Mouse (Mus musculus) ovary, postnatal 36 days (tissue): ENCODE measurements around the gene Erg.

Experiments
- DNase-seq: peaks from one replicate; pipeline ENCODE4 v3.0.0; 2022; ENCODE audit warnings: low spot score, mixed read lengths

Gene Erg

GRCm38 (mm10) chr16:95439794-95440193, 146.6 kb downstream of the Erg start:
- DNase-seq, result no peak

GRCm38 (mm10) chr16:95438848-95439540, 147.4 kb downstream of the Erg start:
- no peak for DNase-seq

- DNase-seq, result no peak
These were observed 149.8 kb downstream of the Erg start for GRCm38 (mm10) chr16:95436611-95437010.

- no peak for DNase-seq
These were observed 150.3 kb downstream of the Erg start for GRCm38 (mm10) chr16:95436051-95436450.

- DNase-seq, result no peak
These were observed 152.0 kb downstream of the Erg start for GRCm38 (mm10) chr16:95434434-95434833.

- no peak for DNase-seq
These were observed 153.8 kb downstream of the Erg start for GRCm38 (mm10) chr16:95432540-95432971.

GRCm38 (mm10) chr16:95429851-95430250, 156.5 kb downstream of the Erg start:
- DNase-seq, result no peak

GRCm38 (mm10) chr16:95428239-95428638, 158.2 kb downstream of the Erg start:
- DNase-seq, result no peak

GRCm38 (mm10) chr16:95427512-95427911, 158.9 kb downstream of the Erg start:
- DNase-seq, result no peak

- no peak for DNase-seq
These were observed 163.7 kb downstream of the Erg start for GRCm38 (mm10) chr16:95422658-95423073.

- no peak for DNase-seq
These were observed 165.0 kb downstream of the Erg start for GRCm38 (mm10) chr16:95421235-95421886.

GRCm38 (mm10) chr16:95415921-95416320, 170.5 kb downstream of the Erg start:
- DNase-seq, result no peak

GRCm38 (mm10) chr16:95415372-95415771, 171.0 kb downstream of the Erg start:
- no peak for DNase-seq

- no peak for DNase-seq
These were observed 172.9 kb downstream of the Erg start for GRCm38 (mm10) chr16:95413401-95413959.

- DNase-seq, result no peak
These were observed 178.3 kb downstream of the Erg start for GRCm38 (mm10) chr16:95408096-95408495.

GRCm38 (mm10) chr16:95405496-95405895, 180.9 kb downstream of the Erg start:
- DNase-seq, result no peak

GRCm38 (mm10) chr16:95403453-95403852, 182.9 kb downstream of the Erg start:
- no peak for DNase-seq

GRCm38 (mm10) chr16:95401869-95402268, 184.5 kb downstream of the Erg start:
- no peak for DNase-seq

GRCm38 (mm10) chr16:95398761-95399343, 187.5 kb downstream of the Erg start:
- DNase-seq, result no peak

GRCm38 (mm10) chr16:95390787-95391186, 195.6 kb downstream of the Erg start:
- no peak for DNase-seq

GRCm38 (mm10) chr16:95388811-95389529, 197.4 kb downstream of the Erg start:
- DNase-seq, result no peak

- no peak for DNase-seq
These were observed 198.1 kb downstream of the Erg start for GRCm38 (mm10) chr16:95388292-95388691.
